Mouse (Mus musculus): ENCODE results near the gene Tbk1.

Tbk1 gene

GRCm38 (mm10) chr10:121586675-121587370, at the start of gene Tbk1:
Tbk1 (minus strand) TSS chr10:121586787.
- in situ Hi-C loops (cut with MboI), result no loop called here

DNA sequence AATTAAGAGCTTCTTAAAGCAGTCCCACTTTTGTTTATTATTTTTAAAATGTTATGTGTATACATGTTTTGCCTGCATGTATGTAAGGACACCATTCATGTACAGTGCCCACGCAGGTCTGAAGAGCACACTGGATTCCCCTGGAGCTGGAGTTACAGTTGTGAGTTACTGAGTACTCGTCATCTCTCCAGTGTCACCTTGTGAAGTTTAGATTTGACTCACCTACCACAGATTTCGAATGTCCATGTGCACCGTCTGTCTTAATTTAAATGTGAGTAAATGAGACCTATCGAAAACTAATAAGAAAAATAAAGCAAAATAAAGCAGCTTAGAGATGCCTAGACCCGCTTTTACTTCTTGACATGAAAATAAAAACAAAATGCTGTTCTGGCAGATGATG, 49.7 kb upstream of the Tbk1 start:
- in situ Hi-C loops (cut with MboI), result no loop called here

DNA sequence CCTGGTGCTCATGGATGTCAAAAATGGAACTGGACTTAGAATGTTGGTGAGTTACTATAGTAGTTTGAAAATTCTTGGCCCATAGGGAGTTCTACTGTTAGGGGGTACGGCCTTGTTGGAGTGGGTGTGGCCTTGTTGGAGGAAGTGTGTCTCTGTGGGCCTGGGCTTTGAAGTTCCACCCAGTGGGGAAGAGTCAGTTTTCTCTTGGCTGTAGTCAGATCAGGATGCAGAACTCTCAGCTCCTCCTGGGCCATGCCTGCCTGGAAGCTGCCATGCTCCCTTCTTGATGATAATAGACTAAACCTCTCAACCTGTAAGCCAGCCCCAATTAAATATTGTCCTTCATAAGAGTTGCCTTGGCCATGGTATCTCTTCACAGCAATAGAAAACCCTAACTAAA, 47.6 kb upstream of the Tbk1 start:
- in situ Hi-C loops (cut with MboI), result no loop called here

DNA sequence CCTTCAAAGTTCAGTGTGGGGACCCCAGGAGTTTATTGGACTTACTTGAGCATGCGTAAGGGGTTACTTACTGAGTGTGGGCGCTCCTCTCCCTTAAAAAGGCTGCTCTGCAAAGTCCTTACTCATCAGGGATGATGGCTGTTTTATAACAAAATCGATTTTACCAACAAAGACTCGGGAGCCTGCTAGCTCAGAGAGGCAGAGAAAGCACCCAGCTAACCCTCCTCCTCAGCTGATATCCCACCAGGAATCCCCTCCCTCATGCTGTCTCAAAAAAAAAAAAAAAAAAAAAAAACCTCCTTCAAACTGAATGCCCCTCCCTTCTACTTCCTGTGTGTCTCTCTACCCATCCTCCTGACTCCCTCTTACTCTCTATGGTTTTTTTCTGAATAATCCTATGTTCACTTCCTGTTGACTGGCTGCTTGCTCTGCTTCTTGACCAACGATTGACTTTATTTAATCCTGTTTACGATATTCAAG, 42.0 kb upstream of the Tbk1 start:
- in situ Hi-C loops (cut with MboI), result no loop called here

DNA sequence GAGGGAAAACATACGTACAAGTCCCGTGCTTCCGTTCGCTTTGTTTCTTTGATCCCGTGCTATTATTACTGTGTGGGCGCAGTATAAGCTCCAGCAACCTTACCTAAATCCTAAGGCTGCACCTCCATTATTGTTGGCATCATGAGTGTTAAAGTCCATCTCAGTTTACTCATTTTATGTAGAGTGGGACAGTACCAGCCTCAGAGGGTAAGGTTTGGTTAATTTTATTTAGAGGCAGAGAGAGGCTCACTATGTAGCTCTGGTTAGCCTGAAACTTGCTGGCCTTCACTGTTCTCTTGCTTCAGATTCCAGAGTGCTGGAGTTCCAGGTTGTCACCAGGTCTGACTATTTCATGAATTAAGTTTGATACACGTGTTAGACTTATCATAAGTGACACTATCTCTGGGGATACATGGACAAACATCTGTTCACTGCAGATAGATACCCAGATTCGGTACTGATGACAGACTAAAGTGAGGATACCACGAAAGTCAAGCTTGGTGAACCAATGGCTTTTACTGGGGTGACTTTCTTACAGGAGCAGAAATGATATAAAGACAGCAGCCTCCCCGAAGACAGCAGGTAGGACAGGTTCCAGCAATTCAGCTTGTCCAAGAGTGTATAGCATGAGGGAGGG, 40.7 kb upstream of the Tbk1 start:
- in situ Hi-C loops (cut with MboI), result no loop called here

- in situ Hi-C loops (cut with MboI), result no loop called here
Measured at GRCm38 (mm10) chr10:121626186-121626882, 39.7 kb upstream of the Tbk1 start, which contains the start of gene Xpot. Xpot (minus strand) TSS chr10:121626332.

- in situ Hi-C loops (cut with MboI), result no loop called here
Measured at GRCm38 (mm10) chr10:121625407-121626185, 39.0 kb upstream of the Tbk1 start.

GRCm38 (mm10) chr10:121625006-121625405, 38.4 kb upstream of the Tbk1 start:
- in situ Hi-C loops (cut with MboI), result no loop called here

GRCm38 (mm10) chr10:121623670-121624069, 37.1 kb upstream of the Tbk1 start:
- in situ Hi-C loops (cut with MboI), result no loop called here

- in situ Hi-C loops (cut with MboI), result no loop called here
Measured at GRCm38 (mm10) chr10:121622431-121622830, 35.8 kb upstream of the Tbk1 start.

DNA sequence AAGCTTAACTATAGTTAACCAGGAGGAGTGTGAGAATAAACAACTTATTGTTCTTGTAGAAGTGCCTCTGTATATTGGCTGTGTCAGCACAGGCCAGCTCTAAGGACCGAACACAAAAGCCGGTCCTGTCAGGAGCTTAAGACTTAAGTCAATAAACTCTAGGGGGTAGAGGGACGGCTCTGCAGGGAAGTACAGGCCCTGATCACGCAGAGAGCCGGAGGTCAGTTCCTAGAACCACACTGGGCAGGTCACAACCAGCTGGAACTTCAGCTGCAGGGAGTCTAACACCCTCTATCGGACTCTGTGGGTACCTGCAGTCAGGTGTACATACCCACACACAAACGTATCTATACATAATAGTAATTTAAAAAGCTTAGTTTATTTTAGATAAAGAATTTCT, 29.3 kb upstream of the Tbk1 start:
- in situ Hi-C loops (cut with MboI), result no loop called here

- in situ Hi-C loops (cut with MboI), result no loop called here
Measured at GRCm38 (mm10) chr10:121615146-121615870, 28.7 kb upstream of the Tbk1 start.

GRCm38 (mm10) chr10:121613570-121613969, 27.0 kb upstream of the Tbk1 start:
- in situ Hi-C loops (cut with MboI), result no loop called here

- in situ Hi-C loops (cut with MboI), result no loop called here
Measured at GRCm38 (mm10) chr10:121612448-121612847, 25.9 kb upstream of the Tbk1 start.

DNA sequence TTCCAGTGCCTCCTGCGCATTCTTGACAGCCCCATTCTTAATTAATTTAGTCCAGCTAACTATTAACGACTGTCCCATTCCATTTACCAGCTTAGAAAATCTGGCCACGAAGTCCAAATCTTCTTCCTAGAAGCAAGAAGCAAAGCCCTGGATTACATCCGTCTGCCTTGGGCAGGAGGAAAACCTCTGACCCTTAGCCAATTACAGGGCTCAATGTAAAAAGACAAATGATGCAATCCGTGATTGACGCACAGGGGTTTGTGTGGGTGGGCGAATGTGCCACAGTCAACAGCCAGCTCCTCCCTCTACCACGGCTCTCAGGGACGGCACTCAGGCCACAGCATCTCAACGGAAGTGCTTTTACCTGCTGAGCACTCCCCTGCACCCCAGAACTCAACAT, 25.0 kb upstream of the Tbk1 start:
- in situ Hi-C loops (cut with MboI), result no loop called here

DNA sequence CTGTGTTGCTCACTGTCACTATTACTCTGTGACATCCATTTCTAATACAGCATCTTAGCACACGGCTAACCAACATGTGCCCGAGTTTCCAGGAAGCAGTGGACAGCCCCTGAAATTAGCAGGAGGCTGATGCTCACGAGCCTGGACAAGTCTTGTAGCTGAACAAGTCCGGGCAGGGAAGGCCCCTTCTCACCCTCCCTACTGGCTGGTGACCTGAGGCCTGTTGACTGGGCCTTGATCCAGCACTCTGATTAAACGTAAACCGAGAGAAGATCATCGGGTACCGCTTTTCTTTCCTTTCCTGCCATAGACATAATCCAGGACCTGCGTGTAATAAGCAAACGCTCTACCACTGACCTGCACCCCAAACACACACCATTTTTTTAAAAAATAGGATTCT, 21.6 kb upstream of the Tbk1 start:
- in situ Hi-C loops (cut with MboI), result no loop called here

GRCm38 (mm10) chr10:121604632-121605344, 18.2 kb upstream of the Tbk1 start:
- in situ Hi-C loops (cut with MboI), result no loop called here

GRCm38 (mm10) chr10:121603556-121603955, 17.0 kb upstream of the Tbk1 start:
- in situ Hi-C loops (cut with MboI), result no loop called here

DNA sequence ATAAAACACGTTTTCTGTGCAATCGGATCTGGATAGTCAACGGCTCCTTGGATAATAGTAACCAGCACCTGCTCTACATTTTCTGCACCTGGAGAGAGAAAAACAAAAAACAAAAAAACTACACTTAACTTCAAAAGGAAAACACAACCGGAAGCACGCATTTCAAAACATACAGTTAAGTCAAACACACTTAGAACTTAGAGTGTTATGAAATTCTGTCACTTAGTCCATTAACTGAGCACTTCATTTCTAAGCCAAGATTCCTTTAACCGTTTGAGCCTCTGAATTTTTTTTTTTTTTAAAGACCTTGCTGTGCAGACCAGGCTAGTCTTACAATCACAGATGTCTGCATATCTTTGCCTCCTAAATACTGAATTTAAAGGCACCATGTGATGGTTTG, 14.7 kb upstream of the Tbk1 start:
- in situ Hi-C loops (cut with MboI), result no loop called here

GRCm38 (mm10) chr10:121596580-121596979, 10.0 kb upstream of the Tbk1 start:
- in situ Hi-C loops (cut with MboI), result no loop called here

DNA sequence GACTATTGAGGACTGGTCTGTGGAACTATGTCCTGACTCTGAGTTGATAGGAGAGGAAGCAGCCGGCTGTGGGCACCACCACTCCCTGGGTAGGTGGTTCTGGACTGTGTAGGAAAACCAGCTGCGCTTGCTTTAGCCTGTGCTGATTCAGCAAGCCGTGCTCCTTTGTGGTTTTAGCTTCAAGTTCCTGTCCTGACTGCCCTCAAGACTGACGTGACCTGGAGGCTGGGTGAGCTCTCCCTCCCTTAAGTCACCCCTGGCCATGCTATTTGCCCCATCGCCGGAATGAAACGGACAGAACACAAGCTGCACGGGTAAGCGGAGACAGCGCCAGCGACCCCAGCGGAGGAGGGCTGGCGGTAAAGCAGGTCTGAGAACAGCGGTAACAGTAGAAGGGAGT, 4.5 kb upstream of the Tbk1 start:
- in situ Hi-C loops (cut with MboI), result no loop called here

Measured in mature B cell (primary cell).